Mouse (Mus musculus) E14TG2a.4 (cell line): ENCODE results near the gene Tifa.

Source experiments
- CTCF ChIP-seq: conservative IDR thresholded peaks from 2 replicates; pipeline ENCODE4 v1.5.1; 2014; ENCODE audit warnings: low read length
- POU5F1 ChIP-seq: IDR thresholded peaks from 2 replicates; pipeline ENCODE4 v1.6.1; 2014; ENCODE audit warnings: low read length, borderline replicate concordance

DNA sequence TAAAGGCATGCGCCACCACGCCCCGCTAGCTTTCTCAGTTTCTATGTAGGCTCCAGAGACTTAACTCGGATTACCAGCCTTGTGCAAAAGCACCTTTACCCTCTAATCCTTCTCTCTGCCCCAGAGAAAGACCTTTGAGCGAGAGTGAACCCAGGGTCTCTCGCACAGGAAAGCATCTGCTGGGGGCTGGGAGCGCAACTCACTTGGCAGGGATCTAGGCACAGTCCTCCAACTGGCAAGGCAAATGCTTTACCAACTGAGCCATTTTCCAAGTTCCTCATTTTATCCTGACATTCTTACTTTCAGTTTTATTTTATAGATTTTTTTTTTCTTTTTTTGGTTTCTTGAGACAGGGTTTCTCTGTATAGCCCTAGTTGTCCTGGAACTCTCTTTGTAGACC is 3.4 kb downstream of the Tifa start:
- TF ChIP-seq CTCF, result no peak
- no peak for TF ChIP-seq POU5F1
